Mouse (Mus musculus) adrenal gland, postnatal 36 days (tissue): Measurements from ENCODE around the gene Tnfaip8l1. TPM values are rescaled to one million over a fixed set of nuclear protein-coding genes. Genes with fewer than 3 reads are reported as not detected.
A peak's percentile ranks its signal among the peaks of the same experiment; 100 is the strongest.

Experiments
- DNase-seq, 2 experiments: peaks; one replicate each; pipeline ENCODE4 v3.0.0; 2021; ENCODE audit warnings: mixed read lengths in 1 of 2
- long read RNA-seq, 2 experiments: library from polyadenylated mRNA; stranded (forward); transcript quantifications; one replicate each; pipeline ENCODE4 v2.0.0; 2021; ENCODE audit warnings: borderline sequencing depth in 2 of 2
- total RNA-seq, 2 experiments: library from RNA; stranded (reverse); gene quantifications; 2 replicates each; pipeline ENCODE4 v1.2.3; 2021

Gene Tnfaip8l1
- 1 to 10 TPM; 3.9 to 4.0 TPM for total RNA-seq
- long read RNA-seq, experiment 1, transcript Tnfaip8l1-201 (2 exons, 2,379 nt) = major isoform, 9 of 9 reads
- long read RNA-seq, experiment 1, partial matches to known transcripts = 0 of 9 reads
- long read RNA-seq, experiment 1, other reads (novel, unspliced or antisense) = 0 of 9 reads
- long read RNA-seq, experiment 2, transcript Tnfaip8l1-201 (2 exons, 2,379 nt) = major isoform, 5 of 6 reads
- long read RNA-seq, experiment 2, partial matches to known transcripts = 0 of 6 reads
- long read RNA-seq, experiment 2, other reads (novel, unspliced or antisense) = 1 of 6 reads

DNA sequence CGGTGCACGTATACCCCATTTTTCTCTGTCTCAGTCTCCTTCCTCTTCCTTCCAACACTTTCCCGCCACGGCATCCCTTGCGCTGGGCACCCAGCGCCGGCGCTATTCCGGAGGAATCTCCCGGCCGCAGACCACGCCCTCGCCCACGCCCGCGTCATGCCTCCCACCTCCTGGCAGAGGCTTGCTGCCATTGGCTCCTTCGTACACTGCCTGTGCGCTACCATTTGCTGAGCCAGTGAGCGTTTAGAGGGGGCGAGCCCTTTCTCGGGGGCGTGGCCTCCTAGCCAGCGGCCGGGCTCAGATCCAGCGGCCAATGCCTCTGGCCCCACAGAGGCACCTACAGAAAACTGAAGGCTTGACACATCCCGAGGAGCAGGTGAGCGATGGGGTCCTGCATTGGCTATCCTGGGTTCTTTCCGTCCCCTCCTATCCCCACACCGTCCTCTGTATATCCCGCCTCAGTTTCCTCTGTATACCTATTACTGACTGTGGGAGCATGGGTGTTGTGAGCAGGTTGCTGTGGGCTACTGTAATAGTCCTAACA, at the start of gene Tnfaip8l1:
Tnfaip8l1 (plus strand) TSS at position 247 of the 544 bp plus-strand sequence.
- peak; percentile 98 for DNase-seq

DNA sequence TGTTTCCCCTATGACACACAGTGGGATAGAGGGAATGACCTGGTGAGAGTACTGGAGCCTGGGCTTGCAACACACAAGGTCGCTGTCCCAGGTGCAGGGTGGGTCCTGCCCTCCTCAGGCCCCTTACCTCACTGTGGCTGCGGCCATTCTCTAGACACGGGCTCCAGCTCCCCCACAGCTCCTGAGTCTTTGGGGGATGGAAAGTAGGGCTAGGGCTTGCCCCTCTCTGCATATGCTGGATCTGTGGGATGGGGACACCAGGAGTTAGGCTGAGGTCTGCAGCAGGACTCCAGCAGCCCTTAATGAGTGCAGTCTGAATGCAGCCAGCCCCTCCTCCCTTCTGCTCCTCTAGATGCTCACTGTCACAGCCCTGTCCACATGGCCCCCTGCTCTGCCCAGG, 49.5 kb upstream of the Tnfaip8l1 start:
- DNase-seq = no peak

DNA sequence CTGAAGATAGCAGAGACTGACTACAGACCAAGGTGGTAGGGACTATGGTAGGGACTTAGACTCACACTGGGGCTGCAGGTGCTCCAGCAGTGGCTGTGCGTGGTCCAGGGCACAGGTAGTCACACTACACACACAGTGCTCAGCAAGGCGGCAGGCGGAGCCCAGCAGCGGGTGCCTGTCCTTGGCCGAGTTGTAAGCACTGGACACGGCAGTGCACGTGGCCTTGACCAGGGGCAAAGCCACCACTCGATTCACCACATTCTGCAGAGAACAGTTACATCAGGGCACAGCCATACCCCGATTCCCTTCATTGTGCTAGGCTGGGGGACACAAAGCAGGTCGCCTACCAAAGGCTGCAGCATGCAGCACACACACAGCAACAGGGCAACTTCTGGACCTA, 46.1 kb upstream of the Tnfaip8l1 start:
- DNase-seq = peak; percentile 81 to 83

DNA sequence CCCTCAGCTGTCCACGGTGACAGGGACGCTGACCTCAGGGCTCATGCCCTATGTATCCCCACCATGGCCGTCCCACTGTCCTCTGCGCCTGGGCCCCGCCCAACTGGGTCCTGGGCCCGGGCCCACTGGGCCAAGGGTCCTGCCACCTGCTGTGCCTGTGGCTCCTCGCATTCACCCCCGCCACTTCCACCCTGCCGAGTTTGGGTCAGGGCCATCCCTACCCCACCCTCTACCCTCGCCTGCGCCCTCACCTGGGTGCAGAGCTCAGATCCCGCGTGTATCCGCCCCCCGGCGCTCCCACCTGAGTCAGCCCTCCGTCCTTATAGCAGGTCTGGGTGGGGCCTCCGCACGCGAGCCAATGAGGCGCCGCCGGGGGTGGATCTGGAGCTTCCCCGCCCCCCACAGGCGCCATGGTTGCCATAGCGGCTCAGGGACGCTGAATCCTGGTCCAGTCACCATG, 45.0 kb upstream of the Tnfaip8l1 start, which contains the start of gene Plin5:
Plin5 (minus strand) TSS at position 346 of the 460 bp plus-strand sequence.
- DNase-seq = peak; percentile 91 to 94

DNA sequence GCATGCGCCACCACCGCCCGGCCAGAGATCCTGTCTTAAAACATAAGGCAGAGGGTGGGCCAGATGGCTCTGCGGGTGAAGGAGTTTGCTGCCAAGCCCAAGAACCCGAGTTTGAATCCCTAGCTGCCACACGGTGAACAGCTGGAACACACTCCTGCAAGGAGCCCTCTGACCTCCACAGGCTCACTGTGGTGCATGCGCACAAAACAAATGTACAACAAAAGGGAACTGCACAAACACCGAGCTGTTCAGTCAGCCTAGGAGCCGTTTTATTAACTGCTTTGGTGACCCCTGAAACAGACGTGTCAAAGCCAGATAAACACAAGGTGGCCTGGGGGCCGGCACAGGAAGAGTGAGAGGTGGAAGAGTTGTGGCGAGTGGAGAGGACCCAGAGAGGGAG, 42.8 kb upstream of the Tnfaip8l1 start:
- no peak for DNase-seq

DNA sequence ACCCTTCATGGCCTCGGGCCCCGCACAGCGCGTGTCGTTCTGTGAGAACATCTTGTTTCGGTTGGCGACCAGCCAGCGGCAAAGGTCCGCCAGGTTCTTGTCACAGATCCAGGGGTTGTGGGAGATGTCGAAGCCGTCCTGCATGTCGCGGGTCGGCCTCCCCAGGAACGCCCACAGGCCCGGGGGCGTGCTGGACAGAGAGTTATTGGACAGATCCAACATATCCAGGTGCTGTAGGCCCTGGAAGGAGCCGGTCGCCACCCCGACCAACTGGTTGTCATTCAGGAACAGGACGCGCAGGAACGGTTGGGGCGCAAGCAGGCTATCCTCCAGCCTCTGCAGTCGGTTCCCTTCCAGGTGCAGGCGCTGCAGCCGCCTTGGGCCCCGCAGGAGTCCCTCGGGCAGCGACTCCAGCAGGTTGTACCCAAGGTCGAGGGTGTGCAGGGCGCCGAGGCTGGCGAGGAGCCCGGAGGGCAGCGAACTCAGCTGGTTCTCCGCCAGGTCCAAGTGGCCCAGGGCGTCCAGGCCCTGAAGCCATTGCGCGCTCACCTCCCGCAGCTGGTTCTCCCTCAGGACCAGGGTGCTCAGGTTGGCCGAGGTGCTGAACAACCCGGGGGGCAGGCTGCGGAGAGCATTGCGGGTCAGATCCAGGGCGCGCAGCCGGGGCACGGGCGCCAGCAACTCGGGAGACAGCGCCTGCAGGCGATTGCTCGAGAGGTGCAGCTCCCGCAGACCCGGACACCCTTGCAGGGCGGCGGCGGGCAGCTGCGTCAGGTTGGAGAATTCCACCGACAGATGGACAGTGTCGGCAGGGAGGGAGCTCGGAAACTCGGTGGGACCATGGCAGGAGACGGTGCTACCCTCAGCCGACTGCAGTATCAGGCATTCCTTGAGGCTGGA, 42.0 kb upstream of the Tnfaip8l1 start:
- DNase-seq = peak; percentile 85 to 86

DNA sequence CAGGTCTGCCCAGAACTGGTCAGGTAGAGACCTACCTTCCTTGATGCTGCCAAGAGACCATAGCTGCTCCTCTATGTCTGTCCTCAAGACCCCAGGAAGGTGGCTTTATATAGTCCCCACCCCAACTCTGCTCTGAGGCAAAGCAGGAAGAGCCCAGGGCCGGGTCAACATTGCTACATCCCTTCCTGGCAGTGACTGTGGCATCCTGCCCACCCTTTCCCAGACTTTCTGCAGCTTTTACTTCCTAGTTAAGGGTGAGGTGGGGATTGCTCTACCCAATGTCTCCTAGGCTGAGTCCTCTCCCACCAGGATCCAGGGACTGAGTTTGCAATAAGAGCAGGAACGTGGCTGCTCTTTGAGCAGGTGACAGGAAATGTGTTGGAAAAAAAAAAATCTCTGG, 40.5 kb upstream of the Tnfaip8l1 start, which contains the start of gene Lrg1:
Lrg1 (minus strand) TSS at position 176 of the 400 bp plus-strand sequence.
- DNase-seq = no peak

DNA sequence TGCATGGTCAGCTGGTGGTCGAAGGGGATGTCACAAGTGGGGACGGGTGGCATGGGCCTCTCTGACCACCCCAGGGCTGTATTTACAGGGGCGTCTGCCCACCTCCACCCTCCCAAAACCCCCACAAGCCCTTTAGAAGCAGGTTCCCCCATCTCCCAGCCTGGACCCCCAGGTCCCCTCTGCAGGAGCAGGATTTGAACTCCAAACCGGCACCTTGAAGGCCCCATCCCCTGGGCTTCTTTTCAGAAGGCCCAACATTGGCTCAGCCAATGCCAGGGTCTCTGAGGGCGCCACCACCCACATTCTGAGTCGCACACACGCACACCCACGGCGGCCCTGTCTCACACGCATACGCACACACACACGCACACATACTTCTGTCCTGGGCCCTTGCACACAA, 39.1 kb upstream of the Tnfaip8l1 start:
- no peak for DNase-seq

GRCm38 (mm10) chr17:56123681-56124340, 38.5 kb upstream of the Tnfaip8l1 start:
- no peak for DNase-seq

GRCm38 (mm10) chr17:56124377-56125275, 37.7 kb upstream of the Tnfaip8l1 start:
- peak; percentile 71 to 85 for DNase-seq

GRCm38 (mm10) chr17:56125276-56125630, 37.0 kb upstream of the Tnfaip8l1 start:
- DNase-seq = no peak

- no peak for DNase-seq
These were observed 36.1 kb upstream of the Tnfaip8l1 start for GRCm38 (mm10) chr17:56126175-56126574.

GRCm38 (mm10) chr17:56128246-56128645, 34.0 kb upstream of the Tnfaip8l1 start:
- DNase-seq = no peak

GRCm38 (mm10) chr17:56131136-56131535, 31.1 kb upstream of the Tnfaip8l1 start:
- no peak for DNase-seq

DNA sequence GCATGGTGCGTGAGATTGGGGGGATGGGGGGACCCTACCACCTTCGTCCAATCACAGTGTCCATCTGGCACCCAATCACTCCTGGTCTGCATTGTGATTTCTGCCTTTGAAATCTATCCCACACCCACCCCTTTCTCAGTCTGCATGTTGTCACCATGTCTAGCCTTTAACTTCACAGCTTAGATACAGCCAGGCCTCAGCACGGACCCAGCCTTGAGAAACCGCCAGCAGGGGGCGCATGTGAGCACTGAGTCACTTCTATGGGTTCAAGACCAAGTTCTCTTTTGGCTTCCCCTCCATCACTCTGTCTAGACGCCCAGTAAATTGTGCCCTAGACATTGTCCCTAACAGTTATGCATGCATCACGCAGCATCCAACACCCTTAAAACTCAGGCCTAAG, 30.5 kb upstream of the Tnfaip8l1 start:
- DNase-seq = peak; percentile 79 to 85

- peak; percentile 62 to 73 for DNase-seq
These were observed 29.6 kb upstream of the Tnfaip8l1 start for GRCm38 (mm10) chr17:56132661-56133060.

DNA sequence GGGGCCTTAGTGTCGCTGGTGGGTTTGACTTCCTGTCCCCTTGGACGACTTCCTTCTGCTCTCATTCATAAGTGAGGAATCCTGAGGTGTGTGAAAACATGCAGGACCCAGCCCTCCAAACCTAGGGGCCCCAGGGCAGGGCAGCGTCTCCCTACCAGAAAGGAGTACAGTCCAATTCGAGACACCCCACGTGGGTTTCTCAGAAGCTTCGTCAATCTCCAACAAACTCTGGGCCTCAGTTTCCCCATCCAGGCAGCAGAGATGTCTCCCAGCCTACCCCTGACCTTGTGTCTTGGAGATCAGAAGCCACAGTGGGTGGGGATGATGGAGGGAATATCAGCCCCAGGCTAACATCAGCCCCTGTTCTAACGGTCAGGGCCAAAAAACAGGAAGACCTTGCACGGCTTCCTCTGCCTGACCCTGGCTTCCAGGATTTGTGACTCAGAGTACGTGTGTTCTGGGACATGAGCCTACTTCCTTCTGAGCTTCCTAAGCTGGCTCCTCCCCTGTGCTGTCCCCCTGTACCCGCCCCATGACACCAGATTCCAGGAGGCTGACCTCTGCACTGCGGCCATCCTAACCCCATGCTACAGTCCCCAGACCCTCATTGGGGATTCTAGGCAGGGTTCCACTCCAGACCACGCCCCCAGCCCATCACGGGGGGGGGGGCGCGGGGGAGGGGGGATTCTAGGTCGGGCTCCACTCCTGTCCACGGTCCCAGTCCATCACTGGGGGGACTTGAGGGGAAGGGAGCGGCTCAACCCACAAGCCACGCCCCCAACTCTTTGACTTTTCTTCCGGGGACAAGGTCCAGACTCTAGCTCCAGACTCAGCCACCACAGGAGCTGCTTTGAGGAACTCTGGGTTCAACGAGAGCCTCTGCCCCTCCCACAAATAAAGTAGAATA, 28.6 kb upstream of the Tnfaip8l1 start:
- peak; percentile 68 to 76 for DNase-seq

- DNase-seq = peak; percentile 78 to 88
These were observed 27.8 kb upstream of the Tnfaip8l1 start for GRCm38 (mm10) chr17:56134463-56134971.

DNA sequence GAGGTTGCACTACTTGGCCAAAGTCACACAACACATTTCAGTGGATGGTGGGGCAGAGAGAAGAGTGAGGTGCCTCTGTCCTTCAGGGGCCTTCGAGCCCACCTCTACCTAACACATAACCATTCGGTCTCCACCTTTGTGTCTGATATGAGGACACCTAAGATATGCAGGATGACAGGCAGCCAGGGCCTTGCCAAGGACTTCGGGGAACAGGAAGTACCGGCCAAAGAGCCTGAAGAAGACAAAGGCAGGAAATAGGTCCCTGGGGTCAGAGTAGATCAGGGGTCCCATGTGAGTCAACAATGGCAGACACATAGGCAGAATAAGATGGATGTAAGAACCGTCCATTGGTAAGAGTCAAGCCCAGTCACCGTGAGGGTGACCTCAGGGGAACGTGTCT, 25.7 kb upstream of the Tnfaip8l1 start:
- no peak for DNase-seq
